Mouse (Mus musculus) hindbrain, postnatal 0 days (tissue): ENCODE measurements around the gene Gm20388. TPM values are rescaled to one million over a fixed set of nuclear protein-coding genes. Genes with fewer than 3 reads are reported as not detected.
A peak's percentile ranks its signal among the peaks of the same experiment; 100 is the strongest.

Experiments used
- ATAC-seq: fragments of 200-750 bp; cut with Nextera tagmentation; 2 replicates; pipeline ENCODE4 v1.8.0; 2017; ENCODE audit warnings: mild to moderate bottlenecking, moderate TSS enrichment, moderate library complexity
- DNase-seq: peaks from one replicate; pipeline ENCODE4 v3.0.0-alpha.2; 2015; ENCODE audit warnings: low spot score
- H3K27ac ChIP-seq: fragments of 300-500 bp; sonication (generic); 2 replicates; pipeline ENCODE4 v1.5.1; 2014; ENCODE audit warnings: mild to moderate bottlenecking
- H3K27me3 ChIP-seq: fragments of 300-500 bp; sonication (generic); 2 replicates; pipeline ENCODE4 v1.6.1; 2014; ENCODE audit warnings: low read length, mixed read lengths; ENCODE audit not compliant: insufficient read depth
- H3K36me3 ChIP-seq: fragments of 300-500 bp; sonication (generic); 2 replicates; pipeline ENCODE4 v1.6.1; 2014; ENCODE audit warnings: low read length, mixed read lengths; ENCODE audit not compliant: insufficient read depth
- H3K4me1 ChIP-seq: fragments of 300-500 bp; sonication (generic); 2 replicates; pipeline ENCODE4 v1.6.1; 2014; ENCODE audit warnings: antibody characterized with exemption, low read length, mixed read lengths; ENCODE audit not compliant: insufficient read depth
- H3K4me2 ChIP-seq: fragments of 300-500 bp; sonication (generic); 2 replicates; pipeline ENCODE4 v1.6.1; 2014; ENCODE audit warnings: low read depth, mild to moderate bottlenecking, low read length, moderate library complexity, mixed read lengths
- H3K4me3 ChIP-seq: fragments of 300-500 bp; sonication (generic); 2 replicates; pipeline ENCODE4 v1.5.1; 2014; ENCODE audit warnings: low read length
- H3K9ac ChIP-seq: fragments of 300-500 bp; sonication (generic); replicated peaks from 2 replicates; pipeline ENCODE4 v1.6.1; 2014; ENCODE audit warnings: mild to moderate bottlenecking, low read length, moderate library complexity, mixed read lengths
- H3K9me3 ChIP-seq: fragments of 300-500 bp; sonication (generic); 2 replicates; pipeline ENCODE4 v1.6.1; 2016; ENCODE audit warnings: low read length, mixed read lengths
- CTCF ChIP-seq: IDR thresholded peaks from 2 replicates; pipeline ENCODE4 v1.5.1; 2016; ENCODE audit warnings: antibody characterized with exemption, control low read depth, low read depth
- WGBS: fragments of 180-500 bp; shearing (Covaris S2); extraction: QIAGEN DNeasy Blood & Tissue Kit; methylation state at CpG from one replicate; pipeline ENCODE4 v1.1.7; 2014; 5-methylcytosine and 5-hydroxymethylcytosine counted together
- polyA plus RNA-seq: library from polyadenylated mRNA; unstranded; fragments of >200 nt; fragmentation: Nextera tagmentation; extraction: Ambion mirVana; gene quantifications from 2 replicates; pipeline ENCODE4 v1.2.1, GENCODE M21; 2015
- total RNA-seq: library from RNA; depleted of rRNA; stranded (reverse); fragments of >200 nt; gene quantifications from 2 replicates; pipeline ENCODE4 v1.2.3, GENCODE M21; 2014

Gene Gm20388
- total and polyA plus RNA-seq, 2 experiments from 2014 or later = 71.3 TPM; not detected in 1

- peak; percentile 100 for DNase-seq
- Histone ChIP-seq H3K9me3 (no peaks in the 10 kb centered on the region), H3K4me1 (peaks cover 16% of the 10 kb centered on the region; the same call in 1 of the 2 replicates), H3K36me3 (peaks cover 8% of the 10 kb centered on the region; the same call in 1 of the 2 replicates), H3K9ac (peak within 1 kb of the TSS; percentile 71), H3K27me3 (no peaks in the 10 kb centered on the region), H3K4me2 (peak within 1 kb of the TSS; percentile 74), H3K4me3 (peak within 1 kb of the TSS; percentile 64), H3K27ac (peak within 1 kb of the TSS; percentile 94)
- under 1% methylated on average over 47 of the region's 47 CpGs for whole genome bisulfite sequencing
- TF ChIP-seq CTCF = peak; percentile 53
- ATAC-seq = peak; percentile 98
Measured at GRCm38 (mm10) chr8:122443262-122444006, 2532.8 kb downstream of the Gm20388 start, which contains the start of gene Mvd. Gene Mvd (minus strand): TSS chr8:122443422.

GRCm38 (mm10) chr8:122444058-122444748, 2533.6 kb downstream of the Gm20388 start:
- H3K9me3 ChIP-seq = no peaks in the 10 kb centered on the region

DNA sequence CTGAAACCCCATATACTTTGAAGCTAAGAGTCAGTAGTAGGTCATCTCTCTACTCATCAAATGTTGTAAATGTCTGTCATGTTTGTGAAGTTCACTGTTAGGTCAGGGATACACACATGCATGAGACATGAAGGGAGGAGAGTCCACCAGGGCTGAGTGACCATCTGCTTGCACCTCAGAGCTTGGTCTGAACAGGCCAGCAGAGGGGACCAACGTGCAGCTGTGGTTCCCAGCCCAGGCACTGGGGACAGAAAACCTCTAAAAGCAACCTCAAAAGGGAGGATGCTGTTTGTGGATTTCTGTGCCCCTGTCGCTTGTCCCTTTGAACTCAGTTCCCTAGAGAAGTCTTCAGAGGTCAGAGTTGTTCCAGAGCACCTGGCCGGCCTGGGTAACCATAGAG, 2534.6 kb downstream of the Gm20388 start:
- WGBS = 59% methylated on average over 3 of the region's 3 CpGs
- Histone ChIP-seq H3K36me3 (no peaks in the 10 kb centered on the region), H3K9me3 (no peaks in the 10 kb centered on the region), H3K27me3 (no peaks in the 10 kb centered on the region), H3K4me3 (no peak overlapping the region), H3K4me1 (peaks cover 16% of the 10 kb centered on the region; the same call in 1 of the 2 replicates), H3K9ac (no peak overlapping the region; the same call in 1 of the 2 replicates), H3K27ac (peak overlapping the region; percentile 45; the same call in 1 of the 2 replicates), H3K4me2 (peak overlapping the region; percentile 74)
- no peak for ATAC-seq
- no peak for DNase-seq
- peak; percentile 42 for TF ChIP-seq CTCF

More at GRCm38 (mm10) chr8:122444058-122444748, 2533.6 kb downstream of the Gm20388 start:
- Histone ChIP-seq H3K27ac (peak overlapping the region; percentile 94), H3K4me3 (peak overlapping the region; percentile 64), H3K9ac (peak overlapping the region; percentile 67), H3K36me3 (peaks cover 4% of the 10 kb centered on the region; the same call in 1 of the 2 replicates), H3K27me3 (no peaks in the 10 kb centered on the region), H3K4me1 (peaks cover 16% of the 10 kb centered on the region; the same call in 1 of the 2 replicates), H3K4me2 (peak overlapping the region; percentile 74)
- ATAC-seq = peak; percentile 50
- TF ChIP-seq CTCF = no peak
- DNase-seq = peak; percentile 93
- 3% methylated on average over 19 of the region's 19 CpGs for WGBS

DNA sequence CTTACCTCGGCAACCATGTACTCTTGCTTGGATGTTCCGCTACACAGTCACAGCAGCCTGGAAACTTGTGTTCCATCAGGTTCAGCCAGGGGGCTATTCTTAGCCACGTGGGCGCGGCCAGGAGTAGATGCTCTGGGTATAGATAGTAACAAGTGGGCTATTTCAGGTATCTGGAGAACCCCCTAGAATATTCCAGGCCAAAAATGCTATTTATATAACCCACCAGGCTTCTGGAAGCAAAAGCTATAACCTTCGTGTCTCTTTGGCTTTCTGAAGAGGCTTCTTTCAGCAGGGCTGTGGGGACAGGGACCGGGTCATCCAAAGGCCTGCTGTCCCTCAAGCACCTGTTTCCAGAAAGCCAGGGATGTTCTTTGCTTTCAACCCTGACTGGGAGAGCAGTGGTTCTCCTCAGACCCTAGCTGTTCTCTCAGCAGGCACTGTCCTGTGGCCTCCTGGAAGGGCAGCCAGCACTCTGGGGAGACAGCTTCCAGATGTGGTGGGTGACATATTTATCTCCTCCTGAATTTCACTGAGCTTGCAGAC, 2540.6 kb downstream of the Gm20388 start:
- Histone ChIP-seq H3K4me3 (no peak overlapping the region), H3K4me1 (no peaks in the 10 kb centered on the region), H3K4me2 (no peak overlapping the region), H3K27me3 (no peaks in the 10 kb centered on the region), H3K9ac (no peak overlapping the region), H3K36me3 (no peaks in the 10 kb centered on the region), H3K27ac (no peak overlapping the region), H3K9me3 (no peaks in the 10 kb centered on the region)
- 79% methylated on average over 7 of the region's 7 CpGs for WGBS
- DNase-seq (no peak), ATAC-seq (no peak)
- TF ChIP-seq CTCF = no peak

DNA sequence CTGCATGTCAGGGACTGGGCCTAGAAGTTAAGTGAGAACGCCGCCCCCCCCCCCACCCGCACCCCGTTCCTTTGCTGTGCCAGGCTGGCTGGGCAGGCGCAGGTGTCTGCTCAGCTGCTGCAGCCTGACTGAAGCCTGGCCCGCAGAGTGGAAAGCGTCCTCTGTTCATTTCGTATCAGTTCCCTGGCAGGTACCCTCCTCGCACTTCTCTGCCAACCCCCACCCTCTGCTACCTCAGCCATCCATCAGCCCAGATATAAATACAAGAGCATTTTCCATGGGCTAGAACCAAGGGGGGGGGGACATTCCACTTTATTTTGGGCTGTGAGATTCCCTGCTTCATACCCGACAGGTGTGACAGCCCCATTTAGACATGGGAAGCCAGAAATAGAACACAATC, 2541.5 kb downstream of the Gm20388 start:
- DNase-seq (no peak), ATAC-seq (no peak)
- WGBS = 90% methylated on average over 9 of the region's 10 CpGs
- H3K4me1 ChIP-seq = no peaks in the 10 kb centered on the region
- no peak overlapping the region for H3K4me2 ChIP-seq
- no peak overlapping the region for H3K4me3 ChIP-seq
- H3K9me3 ChIP-seq = no peaks in the 10 kb centered on the region
- no peak overlapping the region for H3K9ac ChIP-seq
- no peak overlapping the region for H3K27ac ChIP-seq
- no peaks in the 10 kb centered on the region for H3K36me3 ChIP-seq
- no peak for TF ChIP-seq CTCF
- H3K27me3 ChIP-seq = no peaks in the 10 kb centered on the region

DNA sequence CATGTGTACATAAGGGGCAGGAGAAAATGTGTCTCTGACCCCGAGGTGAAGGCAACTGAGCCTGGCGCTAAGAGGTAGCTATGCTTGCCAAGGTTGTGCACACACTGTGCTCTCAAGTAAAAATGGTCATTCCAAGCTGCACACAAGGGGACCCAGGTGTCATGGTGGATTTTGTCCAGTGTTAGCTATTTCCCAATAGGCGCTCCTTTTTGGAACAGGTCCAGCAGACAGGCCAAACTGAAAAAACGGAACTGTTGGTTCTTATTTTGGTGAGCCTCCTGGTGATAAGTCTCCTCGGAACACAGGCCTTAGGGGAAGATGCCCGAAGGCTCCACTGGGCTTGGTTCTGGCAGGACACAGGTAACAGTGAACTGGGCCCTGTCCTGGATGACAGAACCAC, 2543.8 kb downstream of the Gm20388 start:
- H3K36me3 ChIP-seq = no peaks in the 10 kb centered on the region
- no peak for TF ChIP-seq CTCF
- peaks cover 2% of the 10 kb centered on the region; the same call in 1 of the 2 replicates for H3K27me3 ChIP-seq
- no peaks in the 10 kb centered on the region for H3K9me3 ChIP-seq
- DNase-seq = no peak
- H3K27ac ChIP-seq = no peak overlapping the region
- no peak for ATAC-seq
- WGBS = 87% methylated on average over 6 of the region's 6 CpGs
- no peak overlapping the region for H3K9ac ChIP-seq
- no peak overlapping the region for H3K4me2 ChIP-seq
- no peak overlapping the region for H3K4me3 ChIP-seq
- no peaks in the 10 kb centered on the region for H3K4me1 ChIP-seq
